Mouse (Mus musculus): ENCODE results near the gene Tsc1. TPM values are rescaled to one million over a fixed set of nuclear protein-coding genes. Genes with fewer than 3 reads are reported as not detected.

Tsc1 gene
- total and polyA plus RNA-seq, 3 experiments: 8.0 to 16.4 TPM; not detected in 1

- peak within 1 kb of the TSS; percentile 63 to 98 for H3K4me3 ChIP-seq (ENCODE audit: control insufficient read depth in 1 of 2, insufficient read depth in 1 of 2, low read depth in 2 of 2, low read length in 2 of 2)
- peaks cover 14 to 43% of the 10 kb centered on the region in 2 experiments for H3K4me1 ChIP-seq (ENCODE audit: control insufficient read depth in 1 of 2, insufficient read depth in 2 of 2, low read length in 2 of 2)
- H3K36me3 ChIP-seq (ENCODE audit: control insufficient read depth in 1 of 2, insufficient read depth in 2 of 2, low read length in 2 of 2): peaks cover 0 to 26% of the 10 kb centered on the region in 2 experiments; a peak in 2 of 4 replicates
- H3K27ac ChIP-seq (ENCODE audit: control insufficient read depth, low read depth, low read length): peak within 1 kb of the TSS; percentile 75
- 0 out of 2 replicates have a peak, but pooled peaks cover 1% of the 10 kb centered on the region for H3K79me2 ChIP-seq (ENCODE audit: control insufficient read depth, insufficient read depth, low read length, poor library complexity)
- H3K9me3 ChIP-seq (replicated peaks; ENCODE audit: insufficient read depth, low read length): no peaks in the 10 kb centered on the region
- H3K9ac ChIP-seq (ENCODE audit: control insufficient read depth, low read depth, low read length, poor library complexity, severe bottlenecking): peak within 1 kb of the TSS; percentile 55
- DNase-seq (ENCODE audit: low read depth, low spot score): peak; percentile 77
- H3K27me3 ChIP-seq (ENCODE audit: control insufficient read depth in 1 of 2, insufficient read depth in 2 of 2, low read length in 2 of 2): no peaks in the 10 kb centered on the region
- TF ChIP-seq RAD21 (IDR thresholded peaks at IDR 0.05; ENCODE audit: low read depth, low read length) (no peak), POLR2AphosphoS2 (IDR thresholded peaks at IDR 0.05; ENCODE audit: low read length) (no peak), USF1 (IDR thresholded peaks at IDR 0.05; ENCODE audit: low read depth, low read length) (peak; percentile 91), MXI1 (IDR thresholded peaks at IDR 0.05; ENCODE audit: low read depth, low read length) (peak; percentile 85), SIN3A (IDR thresholded peaks at IDR 0.05; ENCODE audit: low read length) (peak; percentile 99), ELF1 (IDR thresholded peaks at IDR 0.05; ENCODE audit: low read depth, low read length) (0 out of 2 replicates have a peak, but pooled peaks have one; percentile 7), ZNF384 (IDR thresholded peaks at IDR 0.05; ENCODE audit: low read depth, low read length) (no peak), NRF1 (IDR thresholded peaks at IDR 0.05; ENCODE audit: insufficient read depth, low read depth, low read length, poor library complexity, severe bottlenecking) (no peak), POLR2A (IDR thresholded peaks at IDR 0.05; ENCODE audit: control insufficient read depth in 1 of 2, insufficient read depth in 1 of 2, low read depth in 1 of 2, low read length in 2 of 2, poor library complexity in 1 of 2) (0 out of 4 replicates have a peak, but pooled peaks of 1 of the 2 experiments have one; percentile 27), MAX (IDR thresholded peaks at IDR 0.05; ENCODE audit: low read length) (0 out of 2 replicates have a peak, but pooled peaks have one; percentile 16), HCFC1 (IDR thresholded peaks at IDR 0.05; ENCODE audit: low read depth, low read length) (peak; percentile 78)
Observed at GRCm38 (mm10) chr2:28699361-28700335, 58.6 kb downstream of the Tsc1 start, which contains the start of the genes Spaca9 and Ak8. Gene Spaca9, minus strand, starts transcription at chr2:28699727. Gene Ak8, plus strand, starts transcription at chr2:28700164.

GRCm38 (mm10) chr2:28701646-28702262 is 60.7 kb downstream of the Tsc1 start:
- Histone ChIP-seq H3K9ac (ENCODE audit: control insufficient read depth, low read depth, low read length, poor library complexity, severe bottlenecking) (peak overlapping the region; percentile 5; the same call in 1 of the 2 replicates), H3K4me3 (ENCODE audit: control insufficient read depth in 1 of 2, insufficient read depth in 1 of 2, low read depth in 2 of 2, low read length in 2 of 2) (peak overlapping the region in 1 of 2 experiments; percentile 1; a peak in 1 of 4 replicates), H3K79me2 (ENCODE audit: control insufficient read depth, insufficient read depth, low read length, poor library complexity) (0 out of 2 replicates have a peak, but pooled peaks cover 1% of the 10 kb centered on the region), H3K27ac (ENCODE audit: control insufficient read depth, low read depth, low read length) (peak overlapping the region; percentile 83), H3K36me3 (ENCODE audit: control insufficient read depth in 1 of 2, insufficient read depth in 2 of 2, low read length in 2 of 2) (peaks cover 0 to 38% of the 10 kb centered on the region in 2 experiments; a peak in 2 of 4 replicates), H3K4me1 (ENCODE audit: control insufficient read depth in 1 of 2, insufficient read depth in 2 of 2, low read length in 2 of 2) (peaks cover 21 to 60% of the 10 kb centered on the region in 2 experiments), H3K27me3 (ENCODE audit: control insufficient read depth in 1 of 2, insufficient read depth in 2 of 2, low read length in 2 of 2) (no peaks in the 10 kb centered on the region), H3K9me3 (replicated peaks; ENCODE audit: insufficient read depth, low read length) (no peaks in the 10 kb centered on the region)
- DNase-seq (ENCODE audit: low read depth, low spot score): peak; percentile 92
- TF ChIP-seq ZMIZ1 (IDR thresholded peaks at IDR 0.05; ENCODE audit: low read depth, low read length) (no peak), KAT2A (conservative IDR thresholded peaks at IDR 0.05; ENCODE audit: low read depth, low read length) (no peak), MEF2A (IDR thresholded peaks at IDR 0.05; ENCODE audit: extremely low read depth, insufficient replicate concordance, low read depth, low read length, poor library complexity, severe bottlenecking) (no peak), POLR2AphosphoS2 (IDR thresholded peaks at IDR 0.05; ENCODE audit: low read length) (no peak), NELFE (IDR thresholded peaks at IDR 0.05; ENCODE audit: low read depth, low read length) (no peak), ZKSCAN1 (IDR thresholded peaks at IDR 0.05; ENCODE audit: low read depth, low read length) (no peak), MYB (IDR thresholded peaks at IDR 0.05; ENCODE audit: low read depth, low read length) (0 out of 2 replicates have a peak, but pooled peaks have one; percentile 11), NRF1 (IDR thresholded peaks at IDR 0.05; ENCODE audit: insufficient read depth, low read depth, low read length, poor library complexity, severe bottlenecking) (no peak), EP300 (IDR thresholded peaks at IDR 0.05; ENCODE audit: low read depth in 1 of 2, low read length in 2 of 2) (peak; percentile 95 to 96), TAL1 (IDR thresholded peaks at IDR 0.05; ENCODE audit: low read length) (peak; percentile 99), E2F4 (IDR thresholded peaks at IDR 0.05; ENCODE audit: borderline replicate concordance, low read depth, low read length) (no peak), ZNF384 (IDR thresholded peaks at IDR 0.05; ENCODE audit: low read depth, low read length) (no peak), POLR2AphosphoS5 (IDR thresholded peaks at IDR 0.05; ENCODE audit: borderline replicate concordance, low read depth, low read length) (no peak), USF1 (IDR thresholded peaks at IDR 0.05; ENCODE audit: low read depth, low read length) (0 out of 2 replicates have a peak, but pooled peaks have one; percentile 4), ELF1 (IDR thresholded peaks at IDR 0.05; ENCODE audit: low read depth, low read length) (no peak), UBTF (IDR thresholded peaks at IDR 0.05; ENCODE audit: borderline replicate concordance, insufficient read depth, low read depth, low read length) (no peak), CHD1 (IDR thresholded peaks at IDR 0.05; ENCODE audit: low read depth, low read length) (no peak), SMC3 (IDR thresholded peaks at IDR 0.05; ENCODE audit: low read depth, low read length) (no peak), GABPA (IDR thresholded peaks at IDR 0.05; ENCODE audit: low read depth, low read length) (no peak), MAX (IDR thresholded peaks at IDR 0.05; ENCODE audit: low read length) (no peak)

Data from MEL (cell line).